Mouse (Mus musculus): ENCODE measurements around the gene Podn. TPM values are rescaled to one million over a fixed set of nuclear protein-coding genes. Genes with fewer than 3 reads are reported as not detected.

The Podn gene
- polyA plus RNA-seq, 1 experiment from 2014 or later, result 0.79 TPM

DNA sequence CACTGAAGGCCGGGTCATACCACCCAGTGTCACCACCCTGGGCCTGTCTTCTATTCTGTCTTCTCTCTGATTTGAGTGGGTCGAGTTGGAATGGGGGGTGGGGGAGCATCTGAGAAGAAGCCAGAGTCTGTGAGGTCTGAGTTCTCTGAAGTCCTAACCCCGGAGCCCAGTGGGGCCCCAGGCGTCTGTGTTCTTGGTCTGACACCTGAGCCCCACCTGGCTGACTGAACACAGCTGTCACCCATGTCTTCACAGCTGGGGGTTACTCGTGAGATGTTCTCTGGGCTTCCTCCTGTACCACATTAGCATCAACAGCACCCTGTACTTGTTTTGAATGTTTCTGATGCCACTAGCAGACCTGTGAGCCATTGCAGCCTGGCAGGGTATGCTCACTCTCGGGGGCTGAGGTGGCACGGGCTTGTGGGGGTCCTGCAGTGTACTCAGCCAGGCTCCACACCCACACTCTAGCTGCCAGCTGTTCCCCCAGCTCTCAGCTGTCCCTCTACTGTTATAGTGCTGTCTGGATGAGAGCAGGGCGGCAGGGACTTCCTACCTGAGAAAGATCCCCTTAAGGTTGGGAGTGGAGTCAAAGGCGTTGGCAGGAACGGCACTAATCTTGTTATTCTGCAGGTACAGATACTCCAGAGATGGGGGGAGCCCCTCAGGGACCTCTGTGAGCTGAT is 77.9 kb downstream of the Podn start:
- no peaks in the 10 kb centered on the region for H3K9me3 ChIP-seq
- H3K4me2 ChIP-seq (replicated peaks), result peak overlapping the region; percentile 17; the same call in 1 of the 2 replicates
- no peak overlapping the region for H3K27ac ChIP-seq
- H3K4me3 ChIP-seq, result no peak overlapping the region
- WGBS, result 52% methylated on average over 10 of the region's 10 CpGs
- H3K9ac ChIP-seq, result no peak overlapping the region
- H3K36me3 ChIP-seq, result no peaks in the 10 kb centered on the region
- peaks cover 13% of the 10 kb centered on the region; the same call in 1 of the 2 replicates for H3K4me1 ChIP-seq
- no peak for ATAC-seq (ENCODE audit: insufficient number of reproducible peaks, insufficient read depth, low FRiP score, low TSS enrichment)
- H3K27me3 ChIP-seq, result no peaks in the 10 kb centered on the region

DNA sequence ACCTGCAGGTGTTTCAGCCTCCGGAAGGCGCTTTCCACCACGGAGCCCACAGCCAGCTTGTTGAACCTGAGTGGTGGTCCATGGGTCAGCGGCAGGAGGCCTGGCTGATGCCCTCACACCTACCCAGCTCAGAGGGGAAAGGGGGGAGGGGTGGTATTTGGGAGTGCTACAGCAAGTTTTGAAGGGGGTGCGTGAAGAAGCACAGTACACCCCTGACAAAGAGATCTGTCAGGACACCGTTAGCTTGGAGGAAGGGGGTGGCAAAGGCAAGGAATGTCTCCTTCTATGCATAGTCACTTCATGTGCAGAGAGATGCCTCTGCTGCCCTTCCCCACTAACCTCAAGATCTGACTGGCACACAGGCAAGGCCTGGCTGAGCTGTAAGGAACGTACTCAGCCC is 78.4 kb downstream of the Podn start:
- ATAC-seq (ENCODE audit: insufficient number of reproducible peaks, insufficient read depth, low FRiP score, low TSS enrichment), result no peak
- Histone ChIP-seq H3K36me3 (no peaks in the 10 kb centered on the region), H3K4me2 (replicated peaks) (no peak overlapping the region), H3K4me3 (no peak overlapping the region), H3K27me3 (no peaks in the 10 kb centered on the region), H3K27ac (no peak overlapping the region), H3K4me1 (peaks cover 13% of the 10 kb centered on the region; the same call in 1 of the 2 replicates), H3K9ac (no peak overlapping the region), H3K9me3 (no peaks in the 10 kb centered on the region)
- 83% methylated on average over 7 of the region's 7 CpGs for WGBS

DNA sequence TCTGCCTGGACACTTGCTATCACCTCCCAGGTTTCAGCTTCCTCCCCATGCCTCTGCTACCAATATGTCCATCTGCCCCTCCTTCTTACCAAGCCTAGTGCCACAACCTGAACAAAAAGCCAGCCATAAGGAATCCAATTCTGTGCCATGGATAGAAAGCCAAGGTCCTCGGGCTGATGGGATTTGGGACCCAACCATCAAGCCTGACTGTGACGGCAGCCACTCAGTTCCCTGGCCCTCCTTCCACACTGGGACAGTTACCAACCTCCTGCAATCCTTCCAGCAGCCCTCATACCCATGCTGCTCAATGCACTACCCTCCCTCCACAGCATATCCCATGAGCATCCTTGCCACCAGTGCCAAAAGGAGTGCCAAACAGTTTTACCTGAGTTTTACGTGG is 79.9 kb downstream of the Podn start:
- Histone ChIP-seq H3K36me3 (no peaks in the 10 kb centered on the region), H3K27me3 (no peaks in the 10 kb centered on the region), H3K4me2 (replicated peaks) (no peak overlapping the region), H3K9ac (no peak overlapping the region), H3K4me3 (no peak overlapping the region), H3K9me3 (no peaks in the 10 kb centered on the region), H3K27ac (no peak overlapping the region), H3K4me1 (peaks cover 13% of the 10 kb centered on the region)
- WGBS, result 77% methylated on average over 3 of the region's 3 CpGs
- ATAC-seq (ENCODE audit: insufficient number of reproducible peaks, insufficient read depth, low FRiP score, low TSS enrichment), result no peak

DNA sequence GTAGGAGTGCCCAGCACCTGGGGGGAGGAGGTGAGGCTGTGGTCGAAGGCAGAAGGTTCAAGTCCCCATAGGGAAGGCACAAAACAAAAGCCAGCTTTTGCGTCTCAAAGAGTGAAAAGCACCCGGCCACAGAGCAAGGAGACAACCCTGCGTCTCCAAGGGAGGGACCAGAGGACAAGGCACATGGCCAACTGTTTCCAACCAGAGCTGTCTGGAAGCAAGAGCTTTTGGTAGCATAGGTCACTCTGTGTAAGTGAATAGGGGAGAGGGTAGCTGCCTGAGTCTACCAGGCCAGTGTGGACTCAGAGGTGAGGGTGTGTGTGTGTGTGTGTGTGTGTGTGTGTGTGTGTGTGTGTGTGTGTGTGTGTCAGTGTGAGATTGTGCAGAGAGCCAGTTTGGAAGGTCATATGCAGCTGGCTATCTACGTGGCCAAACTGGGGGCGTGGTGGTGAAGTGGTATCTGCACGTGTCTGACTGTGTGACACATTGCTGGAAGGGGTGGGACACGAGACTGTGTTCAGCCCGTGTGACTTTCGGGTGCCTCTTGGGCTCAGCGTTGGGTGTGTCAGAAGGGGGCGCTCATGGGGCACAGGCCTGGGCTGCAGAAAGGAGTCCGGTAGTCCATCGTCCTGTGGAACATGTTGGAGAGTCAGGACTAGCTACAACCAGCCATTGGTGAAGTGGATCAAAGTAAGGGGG is 81.0 kb downstream of the Podn start:
- ATAC-seq (ENCODE audit: insufficient number of reproducible peaks, insufficient read depth, low FRiP score, low TSS enrichment), result no peak
- 64% methylated on average over 14 of the region's 14 CpGs for WGBS
- Histone ChIP-seq H3K4me1 (peaks cover 13% of the 10 kb centered on the region), H3K36me3 (no peaks in the 10 kb centered on the region), H3K27me3 (no peaks in the 10 kb centered on the region), H3K4me2 (replicated peaks) (no peak overlapping the region), H3K9me3 (no peaks in the 10 kb centered on the region), H3K9ac (no peak overlapping the region), H3K4me3 (no peak overlapping the region), H3K27ac (no peak overlapping the region)

DNA sequence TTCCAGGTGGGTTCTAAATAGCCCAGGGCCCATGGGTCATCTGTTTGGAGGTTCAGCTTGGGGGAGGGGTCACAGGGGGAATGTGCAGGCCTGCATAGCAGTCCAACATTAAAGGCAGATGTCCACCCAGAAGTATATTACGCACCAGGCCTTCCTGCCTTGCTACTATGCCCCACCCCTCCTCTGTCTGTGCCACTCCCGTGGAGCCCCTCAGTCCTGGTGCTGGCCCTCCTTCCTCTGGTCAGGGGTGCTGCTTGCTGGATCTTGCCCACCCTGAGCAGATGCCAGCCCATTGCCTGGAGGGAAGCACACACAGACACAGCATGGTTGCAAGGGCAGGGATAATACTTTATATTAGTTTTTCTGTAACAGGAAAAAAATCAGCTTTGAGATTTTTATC is 81.8 kb downstream of the Podn start:
- Histone ChIP-seq H3K9me3 (no peaks in the 10 kb centered on the region), H3K27ac (no peak overlapping the region), H3K9ac (no peak overlapping the region), H3K4me1 (peaks cover 13% of the 10 kb centered on the region), H3K36me3 (no peaks in the 10 kb centered on the region), H3K27me3 (no peaks in the 10 kb centered on the region), H3K4me3 (no peak overlapping the region), H3K4me2 (replicated peaks) (no peak overlapping the region)
- ATAC-seq (ENCODE audit: insufficient number of reproducible peaks, insufficient read depth, low FRiP score, low TSS enrichment), result no peak
- 62% methylated on average over 2 of the region's 2 CpGs for WGBS

DNA sequence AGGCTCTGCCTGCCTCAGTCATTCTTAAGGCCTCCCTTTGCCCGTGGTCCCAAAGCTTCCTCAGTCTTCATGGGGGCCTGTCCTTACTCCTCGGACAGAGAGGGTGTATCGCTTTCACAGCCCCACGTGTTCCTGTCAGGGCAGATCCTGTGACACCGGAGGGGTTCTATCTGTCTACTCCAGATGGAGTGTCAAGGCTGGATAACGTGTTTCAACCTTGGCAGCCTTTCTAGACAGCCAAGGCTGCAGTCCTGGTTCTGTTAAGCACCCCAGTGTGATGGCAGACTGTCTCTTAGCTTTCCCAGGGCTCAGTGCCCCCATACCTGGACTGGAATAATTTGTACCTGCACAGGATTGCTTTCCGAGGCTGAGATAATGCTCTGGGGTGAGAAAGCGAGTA is 87.7 kb downstream of the Podn start:
- Histone ChIP-seq H3K36me3 (no peaks in the 10 kb centered on the region), H3K9ac (no peak overlapping the region), H3K9me3 (no peaks in the 10 kb centered on the region), H3K4me2 (replicated peaks) (no peak overlapping the region), H3K4me1 (no peaks in the 10 kb centered on the region; the same call in 1 of the 2 replicates), H3K27me3 (0 out of 2 replicates have a peak, but pooled peaks cover 2% of the 10 kb centered on the region), H3K4me3 (no peak overlapping the region), H3K27ac (no peak overlapping the region)
- ATAC-seq (ENCODE audit: insufficient number of reproducible peaks, insufficient read depth, low FRiP score, low TSS enrichment), result no peak
- 70% methylated on average over 8 of the region's 8 CpGs for WGBS

DNA sequence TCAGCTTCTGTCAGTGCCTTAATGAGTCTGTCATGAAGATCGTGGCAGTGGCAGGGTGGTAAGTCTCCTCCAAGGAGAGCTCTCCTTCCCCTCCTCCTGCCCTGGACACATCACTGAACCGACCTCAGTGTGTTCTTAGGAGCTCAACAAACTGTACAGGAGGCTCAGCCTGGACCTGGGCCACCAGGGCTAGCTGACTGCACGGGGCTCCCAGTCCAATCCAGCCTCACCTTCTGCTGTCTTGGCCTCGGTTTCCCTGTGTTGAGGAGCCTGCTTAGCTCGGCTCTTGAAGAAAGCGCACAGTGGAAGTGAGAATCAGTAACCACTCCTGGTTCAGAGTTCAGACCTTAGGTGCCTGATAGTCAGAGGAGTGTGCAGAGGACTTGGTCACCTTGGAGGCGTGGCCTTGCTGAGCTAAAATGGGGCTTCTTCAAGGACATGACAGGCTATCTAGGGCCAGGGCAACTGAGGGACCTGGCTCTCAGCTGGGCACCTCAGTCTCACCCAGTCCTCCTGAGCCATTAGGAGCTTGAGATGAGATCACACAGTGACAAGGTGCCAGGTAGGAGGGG is 88.6 kb downstream of the Podn start:
- 0 out of 2 replicates have a peak, but pooled peaks cover 2% of the 10 kb centered on the region for H3K27me3 ChIP-seq
- 77% methylated on average over 7 of the region's 7 CpGs for WGBS
- no peak overlapping the region for H3K27ac ChIP-seq
- no peaks in the 10 kb centered on the region for H3K9me3 ChIP-seq
- H3K9ac ChIP-seq, result no peak overlapping the region
- H3K4me1 ChIP-seq, result no peaks in the 10 kb centered on the region; the same call in 1 of the 2 replicates
- no peak overlapping the region for H3K4me2 ChIP-seq (replicated peaks)
- no peak for ATAC-seq (ENCODE audit: insufficient number of reproducible peaks, insufficient read depth, low FRiP score, low TSS enrichment)
- H3K4me3 ChIP-seq, result no peak overlapping the region
- H3K36me3 ChIP-seq, result no peaks in the 10 kb centered on the region

DNA sequence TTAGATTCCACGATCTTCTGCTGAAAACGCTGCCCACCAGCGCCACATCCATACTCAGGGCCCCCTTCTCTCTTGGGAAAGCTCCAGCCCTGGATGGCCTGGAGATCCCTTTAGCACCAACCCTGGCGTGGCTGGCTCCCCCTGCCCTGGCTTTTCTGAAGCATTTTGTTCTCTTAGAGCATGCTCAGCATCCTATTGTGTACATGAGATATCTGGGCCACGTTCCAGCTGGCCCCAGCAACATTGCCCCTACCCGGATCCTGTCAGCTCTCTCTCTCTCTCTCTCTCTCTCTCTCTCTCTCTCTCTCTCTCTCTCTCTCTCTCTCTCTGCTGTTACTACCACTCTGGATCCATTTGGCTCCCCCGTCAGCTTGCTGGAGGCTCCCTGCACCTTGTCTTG is 90.9 kb downstream of the Podn start:
- 67% methylated on average over 7 of the region's 7 CpGs for WGBS
- Histone ChIP-seq H3K36me3 (no peaks in the 10 kb centered on the region), H3K4me2 (replicated peaks) (no peak overlapping the region), H3K4me1 (no peaks in the 10 kb centered on the region), H3K27ac (no peak overlapping the region), H3K4me3 (no peak overlapping the region), H3K27me3 (0 out of 2 replicates have a peak, but pooled peaks cover 2% of the 10 kb centered on the region), H3K9me3 (no peaks in the 10 kb centered on the region), H3K9ac (no peak overlapping the region)
- ATAC-seq (ENCODE audit: insufficient number of reproducible peaks, insufficient read depth, low FRiP score, low TSS enrichment), result no peak

DNA sequence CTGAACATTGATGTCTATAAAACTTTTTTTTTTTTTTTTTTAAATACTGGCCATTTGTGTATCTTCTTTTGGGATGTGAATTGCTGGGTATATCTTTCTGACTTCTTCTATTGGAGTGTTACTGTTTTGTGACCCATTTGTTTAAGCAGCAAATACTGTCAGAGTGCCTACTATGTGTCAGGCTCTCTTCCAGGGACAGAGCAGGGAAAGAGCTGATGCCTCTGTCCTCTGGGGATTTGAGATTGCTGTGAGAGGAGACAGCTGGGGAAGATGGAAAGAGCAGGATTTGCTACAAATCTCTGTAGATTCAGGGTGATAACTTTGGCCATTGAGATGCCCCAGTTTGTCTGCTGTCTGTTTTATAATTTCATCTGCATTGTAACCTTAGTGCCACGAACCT is 96.9 kb downstream of the Podn start:
- Histone ChIP-seq H3K4me3 (no peak overlapping the region), H3K27ac (no peak overlapping the region), H3K27me3 (no peaks in the 10 kb centered on the region), H3K9me3 (no peaks in the 10 kb centered on the region), H3K4me2 (replicated peaks) (no peak overlapping the region), H3K4me1 (peaks cover 8% of the 10 kb centered on the region), H3K9ac (no peak overlapping the region), H3K36me3 (no peaks in the 10 kb centered on the region)
- 64% methylated on average over 1 of the region's 1 CpGs for WGBS
- no peak for ATAC-seq (ENCODE audit: insufficient number of reproducible peaks, insufficient read depth, low FRiP score, low TSS enrichment)

DNA sequence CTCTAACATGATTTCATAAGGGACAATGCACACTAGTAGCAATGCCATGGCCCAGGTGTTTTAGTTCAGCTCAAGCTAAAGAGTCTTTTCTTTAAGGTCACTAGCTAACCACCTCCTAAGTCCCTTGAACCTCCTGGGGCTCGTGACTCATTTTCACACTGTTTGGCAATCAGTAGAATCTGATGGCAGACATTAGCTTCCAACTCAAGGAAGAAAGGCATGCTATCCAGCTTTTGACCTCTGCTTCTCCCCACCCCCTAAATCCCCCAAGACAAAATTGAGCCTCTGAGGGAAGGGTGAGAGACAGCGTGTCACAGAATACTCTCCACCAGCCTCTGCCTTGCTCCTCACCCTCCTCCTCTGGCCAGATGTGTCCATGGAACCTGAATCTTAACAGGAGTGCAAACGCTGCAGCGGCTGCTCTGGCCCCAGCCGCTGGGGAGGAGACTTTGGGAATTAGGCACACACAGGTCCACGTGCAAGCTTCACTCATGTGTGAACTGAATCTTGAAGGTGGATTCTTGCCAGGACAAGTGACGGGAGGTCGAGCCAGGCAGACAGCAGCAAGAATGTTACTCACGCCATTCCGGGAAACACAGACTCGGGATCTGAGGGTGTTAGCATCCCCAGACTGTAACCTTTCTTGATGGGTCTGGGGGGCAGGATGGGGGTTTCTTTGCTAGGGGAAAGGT is 97.5 kb downstream of the Podn start:
- Histone ChIP-seq H3K4me2 (replicated peaks) (no peak overlapping the region), H3K9ac (no peak overlapping the region), H3K4me1 (peaks cover 8% of the 10 kb centered on the region), H3K9me3 (no peaks in the 10 kb centered on the region), H3K36me3 (no peaks in the 10 kb centered on the region), H3K4me3 (no peak overlapping the region), H3K27me3 (no peaks in the 10 kb centered on the region), H3K27ac (no peak overlapping the region)
- 25% methylated on average over 11 of the region's 11 CpGs for WGBS
- no peak for ATAC-seq (ENCODE audit: insufficient number of reproducible peaks, insufficient read depth, low FRiP score, low TSS enrichment)

DNA sequence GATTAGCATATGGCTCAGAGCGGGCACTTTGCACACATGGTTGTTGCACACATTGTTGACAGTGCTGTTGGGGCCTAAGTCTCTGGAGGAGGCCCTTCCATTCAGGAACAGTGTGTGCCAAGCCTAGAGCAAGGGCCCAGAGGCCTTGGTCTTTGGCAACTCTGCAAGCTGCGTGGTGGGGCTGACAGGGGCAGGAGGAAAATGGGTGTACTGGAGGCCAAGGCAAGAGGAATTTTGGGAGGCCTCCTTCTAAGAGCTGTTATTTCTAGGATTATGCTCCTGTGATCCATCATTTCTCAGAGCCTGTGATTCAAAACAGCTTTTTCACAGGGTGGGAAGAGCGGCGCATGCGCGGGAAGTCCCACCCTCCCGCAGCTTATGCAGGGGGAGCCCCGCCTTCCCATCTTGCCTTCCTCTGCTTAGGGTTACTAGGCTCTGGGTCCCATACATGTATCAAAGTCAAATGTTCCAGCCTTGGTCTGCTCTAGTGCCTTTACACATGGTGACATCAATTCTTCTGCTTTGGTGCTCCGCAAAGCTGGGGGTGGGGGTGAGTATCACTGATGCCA is 99.7 kb downstream of the Podn start:
- Histone ChIP-seq H3K4me2 (replicated peaks) (no peak overlapping the region), H3K4me1 (peaks cover 8% of the 10 kb centered on the region), H3K27me3 (no peaks in the 10 kb centered on the region), H3K27ac (0 out of 2 replicates have a peak overlapping the region, but pooled peaks have one; percentile 26), H3K9me3 (no peaks in the 10 kb centered on the region), H3K9ac (no peak overlapping the region), H3K4me3 (no peak overlapping the region), H3K36me3 (no peaks in the 10 kb centered on the region)
- peak; percentile 38; the same call in 1 of the 2 replicates for ATAC-seq (ENCODE audit: insufficient number of reproducible peaks, insufficient read depth, low FRiP score, low TSS enrichment)
- 86% methylated on average over 9 of the region's 9 CpGs for WGBS

All from embryonic facial prominence, embryonic 12.5 days (tissue).